Mouse (Mus musculus) heart, postnatal 14 days (tissue): ENCODE measurements at regions not wholly inside any gene's neighbourhood (a gene's known extent, or its start where the extent isn't known, plus 50 kb on each side); places are given as distances from the start of the nearest gene placed in this dataset.

Source experiments
- DNase-seq, 2 experiments: peaks; one replicate each; pipeline ENCODE4 v3.0.0; 2021 to 2022
- intact Hi-C: fragments of 180-260 bp; cut with DNase I; formaldehyde crosslinking; loops from one replicate; pipeline ENCODE4 v1.15.1; 2025

GRCm38 (mm10) chr16:75325296-75325695 is 260.6 kb downstream of the Lipi start:
- DNase-seq: no peak
- intact Hi-C loops: no loop called here

- intact Hi-C loops: no loop called here
- no peak for DNase-seq
These were observed 281.1 kb downstream of the Lipi start for GRCm38 (mm10) chr16:75304743-75305142.

- intact Hi-C loops: no loop called here
- no peak for DNase-seq
These were observed 288.4 kb downstream of the Lipi start for GRCm38 (mm10) chr16:75297416-75297815.

- no peak for DNase-seq
- intact Hi-C loops: no loop called here
These were observed 293.0 kb downstream of the Lipi start for GRCm38 (mm10) chr16:75292736-75293428.

GRCm38 (mm10) chr16:75291194-75291593 is 294.7 kb downstream of the Lipi start:
- no peak for DNase-seq
- intact Hi-C loops: no loop called here

GRCm38 (mm10) chr16:75287150-75287549 is 298.7 kb downstream of the Lipi start:
- intact Hi-C loops: no loop called here

GRCm38 (mm10) chr16:75285811-75286210 is 300.1 kb downstream of the Lipi start:
- intact Hi-C loops: no loop called here

More at GRCm38 (mm10) chr16:75287150-75287549, 298.7 kb downstream of the Lipi start:
- DNase-seq: no peak

GRCm38 (mm10) chr16:75263903-75264302 is 322.0 kb downstream of the Lipi start:
- no peak for DNase-seq
- intact Hi-C loops: no loop called here

More at GRCm38 (mm10) chr16:75285811-75286210, 300.1 kb downstream of the Lipi start:
- DNase-seq: no peak

GRCm38 (mm10) chr16:75254981-75255380 is 330.9 kb downstream of the Lipi start:
- DNase-seq: no peak
- intact Hi-C loops: no loop called here

- DNase-seq: no peak
- intact Hi-C loops: no loop called here
These were observed 336.7 kb downstream of the Lipi start for GRCm38 (mm10) chr16:75249170-75249569.

GRCm38 (mm10) chr16:75240383-75240782 is 345.5 kb downstream of the Lipi start:
- intact Hi-C loops: no loop called here
- DNase-seq: no peak

- DNase-seq: no peak
- intact Hi-C loops: no loop called here
These were observed 353.7 kb downstream of the Lipi start for GRCm38 (mm10) chr16:75232133-75232532.

GRCm38 (mm10) chr16:75193404-75193803 is 392.5 kb downstream of the Lipi start:
- DNase-seq: no peak
- intact Hi-C loops: no loop called here

GRCm38 (mm10) chr16:75190316-75190715 is 395.5 kb downstream of the Lipi start:
- DNase-seq: no peak
- intact Hi-C loops: no loop called here

GRCm38 (mm10) chr16:75166040-75166439 is 419.8 kb downstream of the Lipi start:
- DNase-seq: no peak
- intact Hi-C loops: no loop called here

- intact Hi-C loops: no loop called here
These were observed 420.7 kb downstream of the Lipi start for GRCm38 (mm10) chr16:75164969-75165726.

GRCm38 (mm10) chr16:75159740-75160139 is 426.1 kb downstream of the Lipi start:
- no peak for DNase-seq
- intact Hi-C loops: no loop called here

More at GRCm38 (mm10) chr16:75164969-75165726, 420.7 kb downstream of the Lipi start:
- no peak for DNase-seq

GRCm38 (mm10) chr16:75155441-75156038 is 430.3 kb downstream of the Lipi start:
- intact Hi-C loops: no loop called here
- no peak for DNase-seq
